Mouse (Mus musculus) adrenal gland, postnatal 36 days (tissue): Measurements from ENCODE around the gene Gcnt3. TPM values are rescaled to one million over a fixed set of nuclear protein-coding genes. Genes with fewer than 3 reads are reported as not detected.
A peak's percentile ranks its signal among the peaks of the same experiment; 100 is the strongest.
"Not testable (repeated sequence)": the region's sequence is repeated elsewhere in the genome, so short reads cannot be mapped to it uniquely, and the experiment has no call there.

ENCODE experiments used
- DNase-seq, 2 experiments: peaks; one replicate each; pipeline ENCODE4 v3.0.0; 2021; ENCODE audit warnings: mixed read lengths in 1 of 2
- total RNA-seq, 2 experiments: library from RNA; stranded (reverse); gene quantifications; 2 replicates each; pipeline ENCODE4 v1.2.3; 2021

Gene Gcnt3
- total RNA-seq, 2 experiments from 2014 or later: not detected

- no peak for DNase-seq
These were observed 5.0 kb upstream of the Gcnt3 start for GRCm38 (mm10) chr9:70042935-70043334.

- peak in 1 of 2 experiments; percentile 12 for DNase-seq
These were observed 4.2 kb upstream of the Gcnt3 start for GRCm38 (mm10) chr9:70042137-70042536.

GRCm38 (mm10) chr9:70040570-70040969 is 2.7 kb upstream of the Gcnt3 start:
- DNase-seq: no peak

DNA sequence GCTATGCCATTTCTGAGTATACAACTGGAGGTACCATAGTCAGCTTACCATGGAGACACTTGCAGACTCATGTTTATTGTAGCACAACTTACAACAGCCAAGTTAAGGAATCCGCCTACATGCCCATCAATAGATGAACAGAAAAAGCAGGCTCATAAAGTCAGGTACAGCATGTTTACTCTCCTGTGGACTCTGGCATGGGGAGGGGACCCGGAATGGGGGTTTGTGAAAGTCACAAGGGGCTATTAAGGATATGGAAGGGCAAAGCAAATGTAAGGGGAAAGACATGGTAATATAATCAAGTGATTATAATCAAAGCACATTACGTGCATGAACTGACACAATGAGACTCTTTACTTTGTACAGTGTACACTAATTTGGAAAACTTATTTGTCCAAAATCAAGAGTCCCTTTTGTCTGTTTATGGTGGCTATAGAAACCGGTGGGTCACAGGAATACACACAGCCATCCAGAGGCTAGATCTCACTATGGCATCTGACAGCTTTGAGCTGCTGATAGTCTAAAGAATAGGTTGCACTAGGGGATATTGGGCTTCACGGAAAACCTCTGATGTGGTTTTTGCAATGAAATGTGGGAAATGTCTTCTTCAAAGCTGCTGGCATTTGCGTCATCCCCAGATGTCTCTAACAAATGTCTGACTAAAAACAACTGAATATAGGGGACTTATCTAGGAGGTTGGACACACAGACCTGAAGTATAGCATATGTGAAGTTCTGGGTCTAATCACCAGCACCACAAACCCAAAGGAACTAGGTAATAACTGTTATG is 1.9 kb upstream of the Gcnt3 start:
- no peak for DNase-seq

- DNase-seq: no peak
These were observed 1.2 kb downstream of the Gcnt3 start for GRCm38 (mm10) chr9:70036646-70037045.

DNA sequence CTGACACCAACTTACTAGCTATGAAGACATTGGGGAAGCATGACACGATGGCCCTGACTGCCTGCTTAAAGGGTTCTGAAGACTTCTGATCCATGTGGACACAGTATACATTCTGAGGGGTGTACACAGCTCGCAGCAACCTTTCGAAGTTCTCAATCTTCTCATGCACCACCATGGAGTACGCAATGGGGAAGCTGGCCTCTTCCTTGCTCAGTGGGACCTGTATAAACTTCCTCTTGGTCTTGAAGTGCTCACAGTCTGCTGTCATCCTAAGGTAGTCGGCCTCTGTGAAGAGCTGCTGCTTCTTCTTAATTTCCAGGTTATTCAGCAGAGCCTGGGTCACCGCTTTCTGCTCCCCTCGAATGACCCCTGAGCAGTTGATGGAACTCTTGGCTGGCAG is 3.2 kb downstream of the Gcnt3 start:
- DNase-seq: no peak

DNA sequence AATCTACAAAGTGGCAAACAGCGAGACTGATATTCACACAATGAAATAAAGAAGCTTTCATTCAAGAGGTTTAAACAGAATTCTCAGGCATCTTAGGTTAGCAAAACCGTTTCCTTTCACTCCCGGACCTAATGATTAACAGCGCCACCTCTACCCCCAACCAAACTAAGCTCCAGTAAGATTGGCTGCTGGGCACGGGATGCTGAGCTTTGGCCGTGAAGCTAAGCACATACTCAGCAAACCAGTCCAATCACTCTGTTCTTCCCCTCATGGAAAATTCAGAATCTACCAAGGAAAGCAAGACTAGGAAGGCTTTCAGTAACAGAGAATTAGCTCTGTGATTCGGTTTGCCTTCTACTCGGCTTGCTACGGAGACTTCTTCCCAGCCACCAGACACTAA is 4.8 kb downstream of the Gcnt3 start:
- DNase-seq: no peak

DNA sequence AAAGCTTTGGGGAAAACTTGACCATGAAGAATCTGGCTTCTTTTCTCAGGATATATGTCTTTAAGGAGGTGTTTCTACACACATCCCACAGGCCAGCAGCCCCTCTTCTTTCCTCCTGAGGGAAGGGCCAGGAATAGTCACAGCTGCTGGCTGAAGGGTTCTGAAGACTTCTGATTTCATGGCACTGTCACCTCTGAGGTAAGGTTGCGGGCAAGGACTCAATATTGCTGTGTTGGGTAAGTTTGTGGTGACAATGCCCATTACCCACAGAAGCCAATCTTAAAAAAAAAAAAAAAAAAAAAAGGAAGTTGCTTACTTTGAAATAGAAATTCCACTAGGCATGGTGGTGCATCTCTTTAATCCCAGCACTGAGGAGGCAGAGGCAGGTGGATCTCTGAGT is 5.7 kb downstream of the Gcnt3 start:
- DNase-seq: no peak

DNA sequence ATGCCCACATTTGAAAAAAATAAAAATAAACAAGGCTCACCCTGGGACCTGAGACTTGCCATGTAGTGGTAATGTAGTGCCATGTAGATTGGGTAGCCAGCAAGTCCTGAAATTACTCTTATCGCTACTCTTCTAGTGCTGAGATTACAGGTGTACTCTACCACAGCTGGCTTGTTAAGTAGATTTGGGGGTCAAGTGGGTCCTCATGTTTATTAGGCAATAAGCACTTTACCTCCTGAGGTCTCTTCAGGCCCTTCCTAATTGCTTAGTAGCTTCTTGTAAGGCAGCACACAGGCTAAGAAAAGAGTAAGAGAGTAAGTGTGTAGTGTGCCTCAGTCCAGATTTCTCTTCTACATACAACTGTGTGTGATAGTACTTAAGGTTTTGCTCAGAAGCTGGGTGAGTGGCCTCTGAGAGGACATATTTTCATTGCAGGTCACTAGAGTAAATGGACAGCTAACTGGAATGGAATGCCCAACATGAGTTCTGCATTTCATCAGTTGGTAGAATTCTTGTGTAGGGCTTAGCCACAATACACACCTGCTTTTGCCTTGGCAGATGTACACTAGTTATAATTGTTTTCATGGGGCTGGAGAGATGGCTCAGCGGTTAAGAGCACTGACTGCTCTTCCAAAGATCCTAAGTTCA is 12.4 kb downstream of the Gcnt3 start:
- DNase-seq: no peak

DNA sequence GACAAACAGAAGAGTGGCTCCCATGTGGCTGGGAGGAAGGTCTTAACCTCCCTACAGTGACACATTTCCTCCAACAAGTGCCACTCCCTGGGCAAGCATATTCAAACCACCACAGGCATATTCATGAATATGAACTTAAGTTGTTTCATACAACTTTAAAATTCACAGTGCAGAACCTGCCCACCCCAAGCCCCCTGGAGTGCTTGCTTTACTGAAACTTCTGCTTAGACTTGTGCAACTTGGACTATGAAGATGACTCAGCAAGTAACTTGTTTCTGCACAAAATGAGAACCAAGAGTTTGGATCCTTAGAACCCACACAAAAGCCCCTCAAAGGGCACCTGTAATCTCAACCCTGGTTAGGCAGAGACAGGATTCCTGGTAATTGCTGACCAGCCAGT is 13.2 kb downstream of the Gcnt3 start:
- DNase-seq: no peak

- not testable (repeated sequence) for DNase-seq
These were observed 14.3 kb downstream of the Gcnt3 start for GRCm38 (mm10) chr9:70023615-70024014.

DNA sequence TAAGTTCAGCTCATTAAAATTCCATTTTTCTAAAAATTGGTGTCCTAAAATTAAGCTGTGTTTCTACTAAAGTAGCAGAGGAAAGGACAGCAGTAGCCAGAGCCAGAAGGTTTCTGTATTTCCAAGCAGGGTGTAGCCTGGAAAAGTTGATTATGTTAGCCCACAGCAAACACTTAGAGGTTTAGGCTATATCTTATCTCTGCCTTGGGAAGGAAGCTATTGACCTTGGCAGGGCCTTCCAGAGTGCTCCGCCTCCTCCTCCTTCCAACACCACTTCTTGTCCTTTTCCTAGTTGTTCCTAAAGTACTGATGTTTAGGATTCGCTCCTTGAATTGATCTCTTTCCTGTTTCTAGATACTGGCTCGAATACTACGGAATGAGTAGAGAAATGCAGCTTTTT is 15.8 kb downstream of the Gcnt3 start:
- DNase-seq: peak in 1 of 2 experiments; percentile 16

DNA sequence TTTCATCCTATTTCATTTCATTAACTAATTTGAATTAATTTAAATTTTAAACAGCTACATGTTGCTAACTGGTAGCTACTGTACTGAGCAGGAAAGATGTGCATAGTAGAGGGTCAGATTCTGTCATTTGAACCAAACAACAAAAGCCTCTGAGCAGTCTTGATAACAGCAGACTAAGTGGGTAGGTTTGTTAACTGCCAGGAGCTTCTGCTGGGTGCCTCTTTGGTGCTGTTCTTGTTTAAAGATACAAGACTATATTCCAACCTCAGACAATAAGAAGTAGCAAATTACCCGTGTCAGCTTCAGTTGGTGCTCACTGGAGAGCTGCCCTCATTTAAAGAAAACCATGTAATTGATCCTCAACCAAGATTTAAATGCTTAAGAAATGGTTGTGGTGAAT is 16.3 kb downstream of the Gcnt3 start:
- DNase-seq: no peak

DNA sequence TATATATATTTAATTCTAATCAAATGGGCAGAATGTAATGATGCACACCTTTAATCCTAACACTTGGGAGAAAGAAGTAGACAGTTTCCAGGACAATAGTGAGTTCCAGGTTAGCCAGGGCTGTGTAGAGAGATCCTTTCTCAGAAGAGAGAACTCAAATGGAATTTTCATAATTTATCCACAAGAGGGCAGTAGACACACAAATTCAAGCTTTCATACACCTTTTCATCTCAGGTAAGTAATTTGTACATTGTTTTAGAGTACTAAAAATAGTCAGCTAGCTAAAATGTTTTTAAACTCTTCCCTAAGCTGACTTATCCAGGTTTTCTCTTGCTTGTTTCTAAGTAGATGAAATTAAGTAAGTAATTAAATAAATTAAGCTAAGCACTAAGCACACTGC is 19.0 kb downstream of the Gcnt3 start:
- DNase-seq: no peak

- DNase-seq: no peak
These were observed 22.3 kb downstream of the Gcnt3 start for GRCm38 (mm10) chr9:70015632-70016031.

DNA sequence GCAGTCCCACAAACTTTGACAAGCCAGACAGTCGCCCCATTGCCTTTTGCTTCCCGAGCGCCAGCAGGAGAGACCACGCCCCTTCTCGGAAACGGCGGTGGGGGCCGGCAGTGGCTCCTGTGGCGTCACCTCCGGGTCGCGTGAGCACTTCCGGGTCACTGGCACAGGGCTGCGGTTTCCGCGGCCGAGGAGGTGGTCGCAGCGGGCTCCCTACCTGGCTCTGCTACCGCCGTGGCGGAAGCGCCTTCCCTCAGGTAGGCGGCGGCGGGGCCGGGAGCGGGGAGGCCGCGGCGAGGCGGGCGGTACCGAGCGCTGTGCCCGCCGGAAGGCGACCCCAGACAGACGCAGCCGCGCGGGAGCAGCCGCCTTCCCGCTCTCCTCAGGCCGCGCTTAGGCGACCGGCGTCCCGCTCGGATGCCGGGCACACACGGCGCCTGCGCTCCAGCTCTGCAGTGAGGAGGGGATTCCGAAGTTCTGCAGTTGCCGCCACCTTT is 25.4 kb downstream of the Gcnt3 start, which contains the start of gene Gtf2a2:
TSS of gene Gtf2a2 (plus strand) at position 143 of the 494 bp plus-strand sequence.
- DNase-seq: peak; percentile 96 to 97

- no peak for DNase-seq
These were observed 26.1 kb downstream of the Gcnt3 start for GRCm38 (mm10) chr9:70011537-70012407.

DNA sequence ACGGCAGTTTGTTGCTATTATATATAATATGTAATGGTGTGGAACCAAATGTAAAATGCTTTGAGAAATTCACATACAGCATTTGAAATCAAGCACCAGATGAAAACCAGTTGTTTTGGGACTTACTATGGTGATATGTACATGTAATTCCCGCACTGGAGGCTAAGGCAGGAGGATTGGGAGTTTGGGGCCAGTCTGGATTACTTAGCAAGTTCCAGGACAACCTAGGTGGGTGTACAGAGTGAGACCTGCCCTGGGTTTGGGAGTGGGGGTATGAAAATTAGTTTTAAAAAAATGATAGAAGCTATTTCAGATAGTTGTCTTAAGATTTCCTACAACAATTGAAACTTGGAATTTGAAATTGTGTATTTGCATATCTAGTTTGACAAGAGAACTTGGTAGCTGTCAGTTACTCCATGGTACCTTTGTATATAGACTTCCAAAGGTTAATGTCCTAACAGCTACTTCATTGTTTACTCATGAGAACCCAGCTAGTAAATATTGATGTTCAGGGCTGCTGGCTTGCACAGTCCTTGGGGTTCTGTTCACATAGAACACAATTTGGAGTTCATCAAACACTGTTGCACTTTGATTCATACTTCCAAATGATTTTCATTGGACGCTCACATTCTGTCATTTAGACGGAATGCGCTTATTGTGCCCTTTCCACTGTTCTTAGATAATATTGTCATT is 27.0 kb downstream of the Gcnt3 start:
- no peak for DNase-seq

DNA sequence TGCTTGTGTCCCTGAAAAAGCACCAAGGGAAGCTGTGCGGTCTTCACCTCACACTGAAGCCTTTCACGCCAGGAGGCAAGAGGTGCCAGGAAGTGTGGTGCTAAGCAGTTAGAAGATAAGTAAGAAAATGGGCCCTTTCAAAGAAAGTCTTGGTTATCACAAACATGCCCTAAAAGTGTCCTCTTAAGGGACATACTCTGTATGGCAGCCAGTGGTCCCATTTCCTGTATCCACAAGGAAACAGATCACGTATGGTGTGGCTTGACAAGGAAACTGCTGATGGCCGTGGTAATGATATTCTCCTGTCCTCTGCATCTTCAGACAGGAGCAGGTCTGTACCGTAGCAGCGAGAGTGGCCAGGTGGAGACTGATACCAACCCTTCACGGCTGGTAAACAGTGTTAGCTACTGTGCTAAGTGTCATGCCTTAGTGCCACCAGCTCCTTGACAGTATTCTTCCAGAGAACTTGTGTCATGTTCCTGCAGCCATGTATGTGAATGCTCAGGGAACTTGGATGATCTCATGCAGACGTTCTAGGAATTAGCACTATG is 28.1 kb downstream of the Gcnt3 start:
- DNase-seq: no peak

GRCm38 (mm10) chr9:70007506-70008248 is 30.2 kb downstream of the Gcnt3 start:
- DNase-seq: no peak

DNA sequence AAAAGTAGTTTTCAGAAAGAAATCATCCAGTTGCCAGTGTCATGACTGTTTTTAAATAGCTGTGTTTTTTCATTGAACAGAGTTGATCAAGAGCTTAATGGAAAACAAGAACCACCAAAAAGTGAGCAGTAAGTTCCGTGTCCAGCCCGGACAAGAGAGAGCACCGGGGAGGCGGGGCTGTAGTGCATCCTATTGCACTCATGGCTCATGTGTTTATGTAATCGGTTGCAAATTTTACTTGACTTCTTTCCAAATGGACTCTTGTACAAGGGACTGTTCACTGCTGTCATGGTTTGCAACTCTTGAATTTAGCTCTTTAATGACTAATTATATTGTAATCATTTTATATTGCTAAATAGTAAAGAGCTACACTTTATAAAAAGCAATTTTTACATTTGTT is 30.9 kb downstream of the Gcnt3 start:
- peak; percentile 18 to 22 for DNase-seq
